Mouse (Mus musculus) forebrain, embryonic 14.5 days (tissue): ENCODE results near the gene Xpo5. TPM values are rescaled to one million over a fixed set of nuclear protein-coding genes. Genes with fewer than 3 reads are reported as not detected.

Experiments used
- ATAC-seq: fragments of 200-750 bp; cut with Nextera tagmentation; 2 replicates; pipeline ENCODE4 v1.8.0; 2017; ENCODE audit warnings: mild to moderate bottlenecking, moderate library complexity
- DNase-seq: peaks from one replicate; pipeline ENCODE4 v3.0.0-alpha.2; 2015; ENCODE audit warnings: low spot score
- H3K27ac ChIP-seq: fragments of 300-500 bp; sonication (generic); 2 replicates; pipeline ENCODE4 v1.5.1; 2014; ENCODE audit warnings: low read depth, mild to moderate bottlenecking, control low read depth, low read length, moderate library complexity
- H3K27me3 ChIP-seq: fragments of 300-500 bp; sonication (generic); replicated peaks from 2 replicates; pipeline ENCODE4 v1.6.1; 2014; ENCODE audit warnings: low read length, control low read depth, mixed read lengths; ENCODE audit not compliant: control insufficient read depth, insufficient read depth
- H3K36me3 ChIP-seq: fragments of 300-500 bp; sonication (generic); 2 replicates; pipeline ENCODE4 v1.6.1; 2014; ENCODE audit warnings: low read length, control low read depth; ENCODE audit not compliant: control insufficient read depth, insufficient read depth
- H3K4me1 ChIP-seq: fragments of 300-500 bp; sonication (generic); 2 replicates; pipeline ENCODE4 v1.6.1; 2014; ENCODE audit warnings: antibody characterized with exemption, low read length, control low read depth; ENCODE audit not compliant: control insufficient read depth, insufficient read depth
- H3K4me2 ChIP-seq: fragments of 300-500 bp; sonication (generic); 2 replicates; pipeline ENCODE4 v1.6.1; 2014; ENCODE audit warnings: mild to moderate bottlenecking, control low read depth, low read length
- H3K4me3 ChIP-seq: fragments of 300-500 bp; sonication (generic); 2 replicates; pipeline ENCODE4 v1.5.1; 2014; ENCODE audit warnings: low read depth, low read length, control low read depth
- H3K9ac ChIP-seq: fragments of 300-500 bp; sonication (generic); 2 replicates; pipeline ENCODE4 v1.6.1; 2014; ENCODE audit warnings: mild to moderate bottlenecking, low read length, control low read depth, moderate library complexity
- H3K9me3 ChIP-seq: fragments of 300-500 bp; sonication (generic); replicated peaks from 2 replicates; pipeline ENCODE4 v1.6.1; 2016; ENCODE audit warnings: low read length, control low read depth, mixed read lengths; ENCODE audit not compliant: control insufficient read depth
- WGBS: fragments of 180-500 bp; shearing (Covaris S2); extraction: QIAGEN DNeasy Blood & Tissue Kit; methylation state at CpG from one replicate; pipeline ENCODE4 v1.1.7; 2014; 5-methylcytosine and 5-hydroxymethylcytosine counted together
- polyA plus RNA-seq: library from polyadenylated mRNA; unstranded; fragments of >200 nt; fragmentation: Nextera tagmentation; extraction: Ambion mirVana; gene quantifications from 2 replicates; pipeline ENCODE4 v1.2.1, GENCODE M21; 2014

Gene Xpo5
- polyA plus RNA-seq, 1 experiment from 2014 or later, result 50.9 TPM

DNA sequence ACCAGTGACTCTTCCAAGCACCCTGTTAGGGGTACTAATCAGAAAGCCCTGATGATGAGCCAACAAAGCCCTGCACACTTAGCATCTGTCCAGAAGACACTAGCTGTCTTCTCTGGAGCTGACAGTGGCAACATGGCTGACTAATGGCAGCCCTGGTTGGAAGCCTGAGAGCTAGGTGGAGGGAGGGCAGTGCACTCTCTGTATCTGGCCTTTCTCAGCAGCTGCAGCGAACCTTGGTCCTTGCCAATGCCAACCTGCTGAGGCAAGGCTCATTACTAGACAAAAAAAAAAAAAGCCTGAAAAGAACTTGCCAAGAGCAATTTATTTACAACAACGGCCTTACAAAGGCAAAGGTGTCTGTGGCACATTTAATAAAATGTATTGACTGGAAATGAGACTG, 41.0 kb downstream of the Xpo5 start:
- H3K9ac ChIP-seq, result no peak overlapping the region
- H3K4me2 ChIP-seq, result no peak overlapping the region
- no peaks in the 10 kb centered on the region for H3K27me3 ChIP-seq
- no peak for ATAC-seq
- H3K9me3 ChIP-seq, result no peaks in the 10 kb centered on the region
- no peak overlapping the region for H3K27ac ChIP-seq
- DNase-seq, result no peak
- 41% methylated on average over 2 of the region's 2 CpGs for WGBS
- H3K4me3 ChIP-seq, result no peak overlapping the region
- H3K36me3 ChIP-seq, result peaks cover 77% of the 10 kb centered on the region
- peaks cover 10% of the 10 kb centered on the region for H3K4me1 ChIP-seq

GRCm38 (mm10) chr17:46244579-46244978, 42.0 kb downstream of the Xpo5 start:
- 93% methylated on average over 10 of the region's 10 CpGs for WGBS
- Histone ChIP-seq H3K4me2 (no peak overlapping the region), H3K27me3 (no peaks in the 10 kb centered on the region), H3K36me3 (peaks cover 74% of the 10 kb centered on the region), H3K4me1 (peaks cover 16% of the 10 kb centered on the region), H3K9me3 (no peaks in the 10 kb centered on the region), H3K27ac (no peak overlapping the region), H3K4me3 (no peak overlapping the region), H3K9ac (no peak overlapping the region)
- ATAC-seq, result no peak
- no peak for DNase-seq

GRCm38 (mm10) chr17:46247512-46248188, 45.1 kb downstream of the Xpo5 start, which contains the start of the genes Polr1c and Yipf3:
Gene Polr1c, minus strand, starts transcription at chr17:46248054.
Gene Yipf3, plus strand, starts transcription at chr17:46248080.
- peak; percentile 95 for ATAC-seq

GRCm38 (mm10) chr17:46248189-46248522, 45.6 kb downstream of the Xpo5 start:
- Histone ChIP-seq H3K27me3 (no peaks in the 10 kb centered on the region), H3K9me3 (no peaks in the 10 kb centered on the region), H3K4me2 (peak overlapping the region; percentile 86), H3K4me1 (peaks cover 16% of the 10 kb centered on the region), H3K9ac (peak overlapping the region; percentile 95), H3K27ac (peak overlapping the region; percentile 29; the same call in 1 of the 2 replicates), H3K36me3 (peaks cover 67% of the 10 kb centered on the region), H3K4me3 (peak overlapping the region; percentile 98)
- DNase-seq, result no peak
- under 1% methylated on average over 37 of the region's 37 CpGs for WGBS
- peak; percentile 49 for ATAC-seq

More at GRCm38 (mm10) chr17:46247512-46248188, 45.1 kb downstream of the Xpo5 start, which contains the start of the genes Polr1c and Yipf3:
- no peaks in the 10 kb centered on the region for H3K9me3 ChIP-seq
- peak; percentile 98 for DNase-seq
- no peaks in the 10 kb centered on the region for H3K27me3 ChIP-seq
- peaks cover 72% of the 10 kb centered on the region for H3K36me3 ChIP-seq
- peaks cover 16% of the 10 kb centered on the region for H3K4me1 ChIP-seq
- WGBS, result under 1% methylated on average over 53 of the region's 53 CpGs
- H3K9ac ChIP-seq, result peak within 1 kb of the TSS; percentile 95
- peak within 1 kb of the TSS; percentile 86 for H3K4me2 ChIP-seq
- H3K4me3 ChIP-seq, result peak within 1 kb of the TSS; percentile 98
- peak within 1 kb of the TSS; percentile 55 for H3K27ac ChIP-seq

DNA sequence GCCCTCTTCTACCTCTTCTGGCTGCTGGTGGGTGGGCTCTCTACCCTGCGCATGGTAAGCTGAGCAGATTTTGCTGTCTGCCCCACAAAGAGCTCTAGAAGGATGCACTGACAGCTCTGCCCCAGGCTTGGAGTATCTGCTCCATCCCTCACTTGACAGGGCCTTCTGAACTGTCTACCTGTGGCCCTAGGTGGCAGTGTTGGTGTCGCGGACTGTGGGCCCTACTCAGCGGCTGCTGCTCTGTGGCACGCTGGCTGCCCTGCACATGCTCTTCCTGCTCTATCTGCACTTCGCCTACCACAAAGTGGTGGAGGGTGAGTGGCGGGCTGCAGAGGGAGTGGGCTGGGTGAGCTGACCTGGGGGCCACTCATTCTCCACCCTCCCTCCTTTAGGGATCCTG, 48.6 kb downstream of the Xpo5 start:
- Histone ChIP-seq H3K4me2 (no peak overlapping the region), H3K36me3 (peaks cover 37% of the 10 kb centered on the region), H3K9ac (no peak overlapping the region), H3K4me3 (no peak overlapping the region), H3K9me3 (no peaks in the 10 kb centered on the region), H3K4me1 (peaks cover 26% of the 10 kb centered on the region), H3K27me3 (0 out of 2 replicates have a peak, but pooled peaks cover 7% of the 10 kb centered on the region), H3K27ac (no peak overlapping the region)
- WGBS, result 83% methylated on average over 7 of the region's 7 CpGs
- DNase-seq (no peak), ATAC-seq (no peak)

- Histone ChIP-seq H3K4me1 (peaks cover 18% of the 10 kb centered on the region), H3K4me2 (peak overlapping the region; percentile 98), H3K9me3 (no peaks in the 10 kb centered on the region), H3K36me3 (peaks cover 43% of the 10 kb centered on the region), H3K9ac (peak overlapping the region; percentile 73; the same call in 1 of the 2 replicates), H3K27ac (no peak overlapping the region), H3K27me3 (0 out of 2 replicates have a peak, but pooled peaks cover 7% of the 10 kb centered on the region), H3K4me3 (peak overlapping the region; percentile 77; the same call in 1 of the 2 replicates)
- ATAC-seq (0 out of 2 replicates have a peak, but pooled peaks have one; percentile 0), DNase-seq (peak; percentile 69)
- WGBS, result 59% methylated on average over 14 of the region's 14 CpGs
Measured at GRCm38 (mm10) chr17:46252571-46253451, 50.2 kb downstream of the Xpo5 start.

DNA sequence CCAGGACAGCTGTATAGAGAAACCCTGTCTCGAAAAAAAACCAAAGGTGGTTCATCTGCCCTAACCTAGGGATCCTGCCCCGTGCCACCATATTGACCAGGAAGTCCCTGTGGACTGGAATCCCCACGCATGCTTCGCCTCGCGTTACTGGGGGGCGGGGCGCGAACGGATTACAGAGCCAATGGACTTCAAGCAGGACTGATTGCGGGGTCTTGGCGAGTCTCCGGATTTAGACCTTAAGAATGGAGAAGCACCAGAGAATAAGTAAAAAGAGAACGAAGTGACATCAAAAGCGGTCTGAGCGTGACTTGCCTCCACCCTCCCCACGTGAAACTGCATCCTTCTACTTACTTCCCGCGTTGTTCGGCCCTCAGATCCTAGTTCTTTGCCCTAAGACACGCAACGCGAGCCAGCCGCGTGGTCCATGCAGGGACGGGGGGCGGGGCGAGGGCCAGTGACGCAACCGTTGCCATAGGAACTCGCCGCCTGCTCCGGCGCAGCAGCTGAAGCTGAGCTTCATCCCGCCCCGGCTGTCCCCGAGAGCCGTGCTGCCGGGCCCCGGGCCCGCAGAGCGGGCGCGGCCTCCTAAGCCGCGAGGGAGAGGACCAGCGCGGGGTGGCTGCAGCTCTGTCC, 51.0 kb downstream of the Xpo5 start, which contains the start of gene Lrrc73:
Gene Lrrc73 (plus strand): TSS at position 80 of the 633 bp plus-strand sequence.
- Histone ChIP-seq H3K4me3 (peak within 1 kb of the TSS; percentile 77), H3K36me3 (peaks cover 49% of the 10 kb centered on the region), H3K27ac (peak within 1 kb of the TSS; percentile 59), H3K4me1 (peaks cover 17% of the 10 kb centered on the region), H3K9me3 (no peaks in the 10 kb centered on the region), H3K27me3 (0 out of 2 replicates have a peak, but pooled peaks cover 7% of the 10 kb centered on the region), H3K4me2 (peak within 1 kb of the TSS; percentile 98), H3K9ac (peak within 1 kb of the TSS; percentile 73)
- 2% methylated on average over 46 of the region's 48 CpGs for WGBS
- DNase-seq (peak; percentile 94), ATAC-seq (peak; percentile 95)

DNA sequence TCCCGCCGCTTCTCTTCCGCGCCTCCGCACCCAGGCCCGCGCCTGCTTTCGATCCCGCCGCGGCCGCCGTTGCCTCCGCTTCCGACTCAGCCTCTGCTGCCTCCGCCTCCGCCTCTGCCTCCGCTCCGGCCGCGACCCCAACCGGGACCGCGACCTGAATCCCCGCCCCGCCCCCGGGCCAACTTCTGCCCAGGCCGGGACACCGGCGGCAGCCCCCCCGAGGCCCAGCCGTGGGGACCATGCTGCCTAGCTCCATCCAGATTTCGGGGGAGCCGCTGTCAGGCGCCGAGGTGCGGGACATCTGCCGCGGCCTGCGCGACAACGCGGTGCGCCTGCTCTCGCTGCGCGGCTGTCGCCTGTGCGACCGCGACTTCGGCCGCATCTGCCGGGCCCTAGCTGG, 51.5 kb downstream of the Xpo5 start:
- H3K36me3 ChIP-seq, result peaks cover 53% of the 10 kb centered on the region
- no peaks in the 10 kb centered on the region for H3K9me3 ChIP-seq
- peak overlapping the region; percentile 77 for H3K4me3 ChIP-seq
- H3K4me2 ChIP-seq, result peak overlapping the region; percentile 98
- peak overlapping the region; percentile 73 for H3K9ac ChIP-seq
- 0% methylated on average over 35 of the region's 54 CpGs for WGBS
- H3K27ac ChIP-seq, result peak overlapping the region; percentile 59
- ATAC-seq (peak; percentile 56), DNase-seq (no peak)
- H3K4me1 ChIP-seq, result peaks cover 12% of the 10 kb centered on the region
- H3K27me3 ChIP-seq, result 0 out of 2 replicates have a peak, but pooled peaks cover 7% of the 10 kb centered on the region
